10 mouse cellular contexts compared by ENCODE assay signal in the genomic region with DNA sequence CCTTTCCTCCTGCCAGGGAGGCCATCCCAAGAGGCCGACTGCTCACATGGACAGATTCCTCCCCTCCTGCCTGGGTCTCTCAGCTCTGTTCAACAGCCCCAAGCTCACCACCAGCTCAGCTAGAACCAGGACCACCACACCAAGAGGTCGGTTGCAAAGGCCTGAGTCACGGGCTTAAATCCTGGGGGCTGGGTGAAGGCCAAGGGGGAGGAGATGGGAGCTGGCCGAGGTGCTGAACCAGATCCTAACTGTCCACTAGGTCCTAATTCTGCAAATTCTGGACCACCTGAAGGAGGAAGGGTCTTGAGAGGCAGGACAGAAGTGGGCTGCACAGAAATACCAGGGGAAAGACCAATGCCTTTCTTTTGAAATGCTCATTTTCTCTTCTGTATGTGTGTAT. TPM values are rescaled to one million over a fixed set of nuclear protein-coding genes. Genes with fewer than 3 reads are reported as not detected.
DNase-seq lines count a peak whose midpoint lies in the region; ATAC-seq lines count a peak whose summit lies in the region.
"Had no signal": no experiment of that assay in that cellular context is flagged by ENCODE, and none has a peak within 500 bp of the region (broad histone marks: within the 10 kb centered on the region; RNA-seq: fewer than 3 reads in every experiment).

No protein-coding gene starts in this region.

- 28% methylated on average over 4 of the region's 4 CpGs for WGBS in embryonic facial prominence, embryonic 11.5 days
- 25% methylated on average over 4 of the region's 4 CpGs for WGBS in forebrain, embryonic 14.5 days

- H3K9me3 ChIP-seq in embryonic facial prominence, embryonic 11.5 days (replicated peaks; ENCODE audit: control insufficient read depth, low read length): no peaks in the 10 kb centered on the region
- no peaks in the 10 kb centered on the region for H3K9me3 ChIP-seq in forebrain, embryonic 14.5 days (replicated peaks; ENCODE audit: control insufficient read depth, low read length)
- H3K9me3 ChIP-seq: stomach, embryonic 15.5 days had no signal

- no peak overlapping the region for H3K4me2 ChIP-seq in embryonic facial prominence, embryonic 11.5 days (ENCODE audit: low read depth, low read length)
- H3K4me2 ChIP-seq in forebrain, embryonic 14.5 days (ENCODE audit: low read length): no peak overlapping the region
- H3K4me2 ChIP-seq: stomach, embryonic 15.5 days had no signal

- H3K27ac ChIP-seq in embryonic facial prominence, embryonic 11.5 days (replicated peaks; ENCODE audit: low read depth, low read length): no peak overlapping the region
- H3K27ac ChIP-seq in forebrain, embryonic 14.5 days (ENCODE audit: low read depth, low read length): no peak overlapping the region
- H3K27ac ChIP-seq: stomach, embryonic 15.5 days had no signal

- no peak overlapping the region for H3K4me3 ChIP-seq in embryonic facial prominence, embryonic 11.5 days (ENCODE audit: low read depth, low read length)
- no peak overlapping the region for H3K4me3 ChIP-seq in forebrain, embryonic 14.5 days (ENCODE audit: low read depth, low read length)
- H3K4me3 ChIP-seq: stomach, embryonic 15.5 days had no signal

- peak; percentile 62 for DNase-seq in heart, postnatal 4 days
- DNase-seq in heart, postnatal 25 days (ENCODE audit: low spot score): no peak
- peak; percentile 72 for DNase-seq in testis, postnatal 10 days (ENCODE audit: low spot score)
- no peak for DNase-seq in testis, postnatal 14 days (ENCODE audit: low spot score)
- DNase-seq in embryonic facial prominence, embryonic 11.5 days (ENCODE audit: low spot score): peak; percentile 71
- DNase-seq in gastrocnemius, adult 8-10 months (ENCODE audit: low spot score in 2 of 2): no peak
- DNase-seq in forebrain, embryonic 14.5 days (ENCODE audit: low spot score): no peak
- no peak for DNase-seq in cerebellum, postnatal 4 days (ENCODE audit: low spot score in 2 of 2)
- DNase-seq: kidney, adult 11 months had no signal

- intact Hi-C loops in heart, postnatal 25 days (cut with DNase I): no loop called here

- no peaks in the 10 kb centered on the region for H3K27me3 ChIP-seq in embryonic facial prominence, embryonic 11.5 days (ENCODE audit: control insufficient read depth, insufficient read depth, low read length)
- H3K27me3 ChIP-seq in forebrain, embryonic 14.5 days (replicated peaks; ENCODE audit: control insufficient read depth, insufficient read depth, low read length): no peaks in the 10 kb centered on the region
- H3K27me3 ChIP-seq: stomach, embryonic 15.5 days had no signal

- H3K36me3 ChIP-seq in embryonic facial prominence, embryonic 11.5 days (replicated peaks; ENCODE audit: control insufficient read depth, insufficient read depth, low read depth, low read length): peaks cover 2% of the 10 kb centered on the region; the same call in 1 of the 2 replicates
- H3K36me3 ChIP-seq in forebrain, embryonic 14.5 days (ENCODE audit: control insufficient read depth, insufficient read depth, low read length): peaks cover 4% of the 10 kb centered on the region; the same call in 1 of the 2 replicates
- H3K36me3 ChIP-seq: stomach, embryonic 15.5 days had no signal

- ATAC-seq in embryonic facial prominence, embryonic 11.5 days (replicated peaks; ENCODE audit: insufficient number of reproducible peaks, low FRiP score, low TSS enrichment, low read depth): no peak
- ATAC-seq in forebrain, embryonic 14.5 days: no peak

- no peaks in the 10 kb centered on the region for H3K4me1 ChIP-seq in embryonic facial prominence, embryonic 11.5 days (ENCODE audit: control insufficient read depth, insufficient read depth, low read length)
- peaks cover 10% of the 10 kb centered on the region for H3K4me1 ChIP-seq in forebrain, embryonic 14.5 days (ENCODE audit: control insufficient read depth, insufficient read depth, low read length)

- no peak overlapping the region for H3K9ac ChIP-seq in embryonic facial prominence, embryonic 11.5 days (replicated peaks; ENCODE audit: low read length)
- H3K9ac ChIP-seq in forebrain, embryonic 14.5 days (ENCODE audit: low read length): no peak overlapping the region
- H3K9ac ChIP-seq: stomach, embryonic 15.5 days had no signal

RNA-seq across cellular contexts. Expression of gene Trim62, which starts 30.4 kb away (rescaled TPM):
- total RNA-seq in heart, postnatal 4 days (2021): 1 to 10 TPM; 3.2 to 3.7 TPM
- total RNA-seq in heart, postnatal 25 days (2021): 1 to 10 TPM; 1.2 to 1.7 TPM
- polyA plus RNA-seq in embryonic facial prominence, embryonic 11.5 days (2014; fragmentation: Nextera tagmentation; extraction: Ambion mirVana): 13.9 and 14.6 TPM in 2 replicates
- under 1 TPM; 0.36 to 0.67 (median 0.45) TPM for total RNA-seq in gastrocnemius, adult 8-10 months (2022)
- 9.3 and 10.5 TPM in 2 replicates for polyA plus RNA-seq in forebrain, embryonic 14.5 days (2014; fragmentation: Nextera tagmentation; extraction: Ambion mirVana)

RNA-seq across cellular contexts. Expression of gene Azin2, which starts 48.4 kb away (rescaled TPM):
- total RNA-seq in heart, postnatal 4 days (2021): 1 to 10 TPM; 7.7 to 8.7 TPM
- total RNA-seq in heart, postnatal 25 days (2021): 1 to 10 TPM; 2.1 to 3.2 TPM
- polyA plus RNA-seq in embryonic facial prominence, embryonic 11.5 days (2014; fragmentation: Nextera tagmentation; extraction: Ambion mirVana): 14.0 and 14.6 TPM in 2 replicates
- 1 to 10 TPM; 2.1 to 3.8 (median 2.7) TPM for total RNA-seq in gastrocnemius, adult 8-10 months (2022)
- polyA plus RNA-seq in forebrain, embryonic 14.5 days (2014; fragmentation: Nextera tagmentation; extraction: Ambion mirVana): 10.6 and 11.7 TPM in 2 replicates

Comparison
In these comparisons a context has a peak if more than half of its experiments do, and no peak if none do; other contexts are left out.
1. DNase-seq: peak in heart, postnatal 4 days (single experiment), testis, postnatal 10 days (single experiment) and embryonic facial prominence, embryonic 11.5 days (single experiment); none in heart, postnatal 25 days (single experiment), testis, postnatal 14 days (single experiment), gastrocnemius, adult 8-10 months (0 of 2), forebrain, embryonic 14.5 days (single experiment) and cerebellum, postnatal 4 days (0 of 2).